Mouse (Mus musculus): ENCODE results near the gene Fam78a.

DNA sequence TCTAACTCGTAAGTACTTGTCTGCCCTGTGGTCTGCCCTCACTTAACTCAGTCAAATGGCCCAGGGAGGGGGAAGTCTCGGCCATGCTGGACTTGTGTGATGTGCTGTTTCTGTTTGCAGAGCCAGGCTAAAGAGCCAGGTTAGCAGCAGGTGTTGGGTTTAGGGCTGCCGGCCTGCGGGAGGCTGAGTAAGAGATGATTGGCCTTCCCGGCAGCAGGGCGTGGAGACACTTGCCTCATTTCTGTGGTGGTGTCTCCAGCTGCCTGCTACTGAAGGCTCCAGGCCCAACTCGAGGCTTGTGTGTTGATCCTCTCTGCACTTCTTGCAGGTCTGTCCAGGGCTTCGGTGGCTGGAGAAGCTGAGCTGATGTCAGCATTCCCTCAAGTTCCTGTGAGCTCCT, 32.9 kb downstream of the Fam78a start:
- no peak for TF ChIP-seq MAFK (IDR thresholded peaks at IDR 0.05; ENCODE audit: insufficient read depth, low read depth, low read length)
- no peak for TF ChIP-seq ZNF384 (IDR thresholded peaks at IDR 0.05; ENCODE audit: low read depth, low read length)
- no peak for TF ChIP-seq ZC3H11A (IDR thresholded peaks at IDR 0.05; ENCODE audit: borderline replicate concordance, low read depth, low read length)
- TF ChIP-seq CHD2 (IDR thresholded peaks at IDR 0.05; ENCODE audit: low read depth, low read length): no peak
- TF ChIP-seq HCFC1 (IDR thresholded peaks at IDR 0.05; ENCODE audit: borderline replicate concordance, insufficient read depth, low read length): no peak

Data from ES-E14 (cell line).